Mouse (Mus musculus) megakaryocyte, embryonic 14.5 days (primary cell): Measurements from ENCODE around the gene Fam209.

Source experiments
- FLI1 ChIP-seq: IDR thresholded peaks from 2 replicates; pipeline ENCODE4 v1.6.1; 2012; ENCODE audit warnings: low read length, inconsistent platforms, mixed read lengths
- GATA1 ChIP-seq: IDR thresholded peaks from 3 replicates; pipeline ENCODE4 v1.6.1; 2012; ENCODE audit warnings: mixed read lengths, low read length, inconsistent platforms, borderline replicate concordance

DNA sequence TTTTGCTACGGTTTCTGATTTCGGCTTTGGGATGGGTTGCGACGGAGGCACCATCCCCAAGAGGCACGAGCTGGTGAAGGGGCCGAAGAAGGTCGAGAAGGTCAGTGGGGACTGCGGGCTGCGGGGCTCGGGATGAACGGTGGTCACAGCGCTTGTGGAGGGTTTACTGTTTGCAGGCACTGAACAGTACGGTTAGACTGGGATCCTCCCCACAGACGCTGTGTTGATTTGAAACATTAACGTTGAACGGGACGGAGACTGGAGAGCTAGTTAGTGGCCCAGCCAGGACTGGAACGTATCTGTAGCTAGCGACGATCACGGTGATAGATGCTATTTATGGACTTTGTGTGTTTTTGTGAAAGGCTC is 31.7 kb upstream of the Fam209 start:
- no peak for TF ChIP-seq FLI1
- TF ChIP-seq GATA1, result no peak
